Mouse (Mus musculus): ENCODE results near the gene Kat6b.

Kat6b gene

GRCm38 (mm10) chr14:21674471-21674870, 193.2 kb downstream of the Kat6b start:
- no peak for DNase-seq

- no peak for DNase-seq
These were observed 195.0 kb downstream of the Kat6b start for GRCm38 (mm10) chr14:21676223-21676622.

- no peak for DNase-seq
These were observed 197.5 kb downstream of the Kat6b start for GRCm38 (mm10) chr14:21678509-21679285.

- no peak for DNase-seq
These were observed 198.5 kb downstream of the Kat6b start for GRCm38 (mm10) chr14:21679631-21680201.

- DNase-seq = no peak
These were observed 201.5 kb downstream of the Kat6b start for GRCm38 (mm10) chr14:21682681-21683129.

- DNase-seq = no peak
These were observed 202.6 kb downstream of the Kat6b start for GRCm38 (mm10) chr14:21683834-21684233.

- DNase-seq = no peak
These were observed 204.3 kb downstream of the Kat6b start for GRCm38 (mm10) chr14:21685411-21686146.

GRCm38 (mm10) chr14:21686376-21687279, 205.4 kb downstream of the Kat6b start:
- DNase-seq = no peak

GRCm38 (mm10) chr14:21691070-21691469, 209.8 kb downstream of the Kat6b start:
- DNase-seq = no peak

GRCm38 (mm10) chr14:21695020-21695419, 213.8 kb downstream of the Kat6b start:
- DNase-seq = no peak

- DNase-seq = no peak
These were observed 215.1 kb downstream of the Kat6b start for GRCm38 (mm10) chr14:21696186-21696830.

GRCm38 (mm10) chr14:21702691-21703090, 221.5 kb downstream of the Kat6b start:
- DNase-seq = no peak

- DNase-seq = no peak
These were observed 222.0 kb downstream of the Kat6b start for GRCm38 (mm10) chr14:21703255-21703654.

GRCm38 (mm10) chr14:21705462-21705861, 224.2 kb downstream of the Kat6b start:
- DNase-seq = no peak

- DNase-seq = peak; percentile 45
These were observed 225.7 kb downstream of the Kat6b start for GRCm38 (mm10) chr14:21706759-21707571.

- no peak for DNase-seq
These were observed 228.3 kb downstream of the Kat6b start for GRCm38 (mm10) chr14:21709545-21709944.

- DNase-seq = no peak
These were observed 230.0 kb downstream of the Kat6b start for GRCm38 (mm10) chr14:21711231-21711630.

GRCm38 (mm10) chr14:21714486-21714885, 233.3 kb downstream of the Kat6b start, which contains the start of gene Dupd1:
Gene Dupd1 (minus strand): TSS chr14:21714576.
- DNase-seq = no peak

GRCm38 (mm10) chr14:21719646-21720383, 238.6 kb downstream of the Kat6b start:
- no peak for DNase-seq

GRCm38 (mm10) chr14:21720430-21721205, 239.4 kb downstream of the Kat6b start:
- no peak for DNase-seq
